Mouse (Mus musculus): Measurements from ENCODE around the gene Cbx6.
"Not testable (repeated sequence)": the region's sequence is repeated elsewhere in the genome, so short reads cannot be mapped to it uniquely, and the experiment has no call there.

Cbx6 gene

DNA sequence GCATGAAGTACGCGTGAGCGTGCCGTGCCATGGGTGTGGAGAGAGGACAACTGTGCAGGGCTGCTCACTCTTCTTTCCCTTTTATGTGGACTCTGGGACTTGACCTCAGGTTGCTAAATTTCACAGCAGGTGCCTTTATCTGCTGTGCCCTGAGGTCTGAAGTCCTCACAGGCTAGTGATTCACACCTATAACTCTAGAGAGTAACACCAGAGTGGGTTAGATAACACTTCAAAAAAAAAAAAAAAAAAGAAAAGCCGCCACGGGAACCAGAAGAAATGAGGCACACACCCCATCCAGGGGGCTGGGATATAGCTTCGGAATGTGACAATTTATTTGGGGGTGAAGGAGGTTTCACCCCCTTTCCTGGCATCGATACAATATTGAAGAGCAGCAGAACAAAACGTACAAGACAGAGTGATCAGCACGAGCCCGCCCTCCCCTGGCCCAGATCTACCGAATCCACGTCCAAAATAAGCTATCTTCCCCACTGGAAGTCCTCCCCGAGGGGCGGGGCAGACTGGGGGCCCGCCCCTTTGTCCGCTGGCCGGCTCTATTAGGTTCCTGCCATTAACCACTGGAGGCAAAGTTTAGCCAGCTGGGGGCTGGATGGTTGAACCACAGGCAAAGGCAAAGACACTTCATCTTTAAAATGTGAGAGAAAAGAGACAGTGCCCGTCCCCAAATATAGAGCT, 10.8 kb downstream of the Cbx6 start:
- Histone ChIP-seq H3K36me3 (ENCODE audit: control insufficient read depth, insufficient read depth, low read length, poor library complexity, severe bottlenecking) (no peaks in the 10 kb centered on the region), H3K27me3 (ENCODE audit: control insufficient read depth, insufficient read depth, low read length, poor library complexity, severe bottlenecking) (no peaks in the 10 kb centered on the region)
- DNase-seq (ENCODE audit: low read depth, low spot score) = no peak

DNA sequence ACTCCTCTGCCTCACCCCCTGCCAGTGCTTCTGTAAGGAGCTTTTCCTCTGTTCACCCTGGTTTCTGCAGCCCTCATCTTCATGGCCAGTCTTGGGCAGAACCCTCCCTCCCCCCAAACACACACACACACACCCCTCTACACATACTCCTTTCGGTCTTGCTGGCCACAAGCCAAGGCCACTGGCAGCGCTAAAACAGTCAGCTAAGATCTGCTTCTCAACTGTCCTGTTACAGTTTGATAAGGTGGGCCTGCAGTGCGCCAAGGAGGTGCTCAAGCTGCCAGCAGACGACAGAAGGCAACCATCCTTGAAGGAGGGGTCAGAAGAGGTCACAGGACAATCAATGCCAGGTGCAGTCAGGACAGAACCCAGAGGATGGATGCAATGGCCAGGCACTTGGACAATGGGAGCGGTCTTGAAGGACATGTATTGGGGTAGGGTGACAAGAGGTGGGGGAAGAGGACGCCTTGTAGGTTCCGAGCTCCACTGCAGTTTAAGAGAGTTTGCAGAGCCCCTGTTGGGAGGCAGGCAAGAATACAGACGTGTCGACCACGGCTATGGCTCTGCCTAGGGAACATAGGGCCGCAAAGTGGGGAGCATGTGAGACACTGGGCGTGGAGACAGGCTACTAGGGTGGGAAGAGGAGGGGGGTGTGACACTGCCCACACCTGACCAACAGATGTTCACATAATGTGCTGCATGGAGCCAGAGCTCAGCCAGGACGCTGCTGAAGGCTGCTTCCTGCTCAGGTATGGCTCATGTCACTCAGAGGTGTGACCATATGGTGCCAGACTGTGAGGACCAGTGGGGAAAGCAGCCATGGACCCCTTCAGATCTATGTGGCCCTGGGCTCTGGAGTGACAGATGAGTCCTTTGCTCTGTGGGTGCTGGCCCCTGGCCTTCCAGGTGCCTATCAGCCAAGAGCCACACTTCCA, 12.0 kb downstream of the Cbx6 start:
- Histone ChIP-seq H3K27me3 (ENCODE audit: control insufficient read depth, insufficient read depth, low read length, poor library complexity, severe bottlenecking) (no peaks in the 10 kb centered on the region), H3K36me3 (ENCODE audit: control insufficient read depth, insufficient read depth, low read length, poor library complexity, severe bottlenecking) (no peaks in the 10 kb centered on the region)
- no peak for DNase-seq (ENCODE audit: low read depth, low spot score)

DNA sequence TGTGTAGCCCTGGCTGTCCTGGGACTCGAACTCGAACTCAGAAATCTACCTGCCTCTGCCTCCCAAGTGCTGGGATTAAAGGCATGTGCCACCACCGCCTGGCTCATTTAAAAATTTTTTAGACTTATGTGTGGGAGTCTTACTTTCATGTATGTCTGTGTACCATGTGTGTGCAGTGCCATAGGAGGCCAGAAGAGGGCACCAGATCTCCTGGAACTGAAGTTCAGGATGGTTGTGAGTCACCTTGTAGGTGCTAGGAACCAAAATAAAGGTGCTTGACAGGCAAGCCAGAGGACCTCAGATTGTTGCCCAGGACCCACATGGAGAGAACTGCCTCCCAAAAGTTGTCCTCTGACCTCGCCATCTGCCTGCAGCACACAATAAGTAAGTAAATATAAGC, 16.2 kb downstream of the Cbx6 start:
- no peaks in the 10 kb centered on the region for H3K36me3 ChIP-seq (ENCODE audit: control insufficient read depth, insufficient read depth, low read length, poor library complexity, severe bottlenecking)
- peak; percentile 30 for DNase-seq (ENCODE audit: low read depth, low spot score)

DNA sequence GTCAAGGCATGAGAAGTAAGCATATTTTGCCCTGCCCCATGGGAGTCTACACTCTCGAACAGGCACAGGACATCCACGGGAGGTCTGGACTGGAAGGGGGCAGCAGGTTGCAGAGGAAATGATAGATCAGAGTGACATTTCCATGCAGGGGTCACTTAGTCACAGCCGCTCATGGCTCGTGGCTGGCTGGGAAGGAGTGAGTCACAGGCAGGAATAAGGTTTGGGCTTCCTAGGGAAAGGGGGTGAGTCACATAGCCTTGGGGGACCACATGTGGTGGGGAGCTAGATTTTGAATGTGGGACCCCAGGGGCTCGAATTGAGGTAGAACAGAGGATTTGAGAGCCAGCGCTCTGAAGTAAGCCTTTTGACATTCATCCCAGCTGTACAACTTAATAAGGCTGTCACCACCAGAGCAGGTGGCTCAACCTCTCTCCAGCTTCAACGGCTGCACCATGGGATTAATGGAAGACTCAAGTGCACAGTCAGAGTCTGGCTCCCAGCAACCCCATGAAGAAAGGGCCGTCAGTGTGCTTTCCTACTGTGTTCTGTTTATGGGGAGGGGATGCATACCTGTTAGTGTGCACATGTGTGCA, 20.7 kb downstream of the Cbx6 start:
- no peak for DNase-seq (ENCODE audit: low read depth, low spot score)
- no peaks in the 10 kb centered on the region for H3K36me3 ChIP-seq (ENCODE audit: control insufficient read depth, insufficient read depth, low read length, poor library complexity, severe bottlenecking)

More for the DNA sequence above, 16.2 kb downstream of the Cbx6 start:
- H3K27me3 ChIP-seq (ENCODE audit: control insufficient read depth, insufficient read depth, low read length, poor library complexity, severe bottlenecking) = no peaks in the 10 kb centered on the region

DNA sequence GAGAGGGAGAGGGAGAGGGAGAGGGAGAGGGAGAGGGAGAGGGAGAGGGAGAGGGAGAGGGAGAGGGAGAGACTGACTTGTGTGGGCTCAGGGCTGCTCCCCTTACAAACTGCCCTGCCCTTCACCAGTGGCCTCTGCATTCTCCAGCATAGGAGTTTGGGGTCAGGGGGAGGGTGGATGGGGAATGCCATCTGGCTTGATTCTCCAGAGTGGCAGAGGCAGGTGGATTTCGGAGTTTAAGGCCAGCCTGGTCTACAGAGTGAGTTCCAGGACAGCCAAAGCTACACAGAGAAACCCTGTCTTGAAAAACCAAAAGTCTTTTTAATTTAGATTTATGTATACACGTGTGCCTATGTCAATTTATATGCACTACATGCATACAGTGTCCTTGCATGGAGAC, 21.6 kb downstream of the Cbx6 start:
- not testable (repeated sequence) for H3K36me3 ChIP-seq (ENCODE audit: control insufficient read depth, insufficient read depth, low read length, poor library complexity, severe bottlenecking); H3K27me3 ChIP-seq (ENCODE audit: control insufficient read depth, insufficient read depth, low read length, poor library complexity, severe bottlenecking); DNase-seq (ENCODE audit: low read depth, low spot score)

More for the DNA sequence above, 20.7 kb downstream of the Cbx6 start:
- no peaks in the 10 kb centered on the region for H3K27me3 ChIP-seq (ENCODE audit: control insufficient read depth, insufficient read depth, low read length, poor library complexity, severe bottlenecking)

DNA sequence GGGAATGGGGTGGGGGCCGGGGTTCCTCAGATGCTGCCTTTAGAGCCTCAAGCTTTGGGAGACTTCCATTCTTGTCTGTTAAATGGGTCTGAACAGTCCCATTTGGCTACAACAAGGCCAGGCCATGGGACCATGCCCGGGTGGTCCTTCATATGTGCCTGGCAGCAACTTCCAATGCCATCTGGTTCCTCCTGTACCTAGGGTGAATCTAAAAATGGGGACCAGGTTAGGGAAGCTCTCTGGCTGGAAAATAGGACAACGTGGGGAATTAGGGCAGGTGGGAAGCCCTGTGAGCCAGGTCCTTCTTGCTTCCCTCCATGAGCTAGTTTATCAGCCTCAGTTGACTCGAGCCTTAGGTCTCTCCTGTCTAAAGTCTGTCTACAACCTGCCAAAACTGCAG, 23.5 kb downstream of the Cbx6 start:
- Histone ChIP-seq H3K36me3 (ENCODE audit: control insufficient read depth, insufficient read depth, low read length, poor library complexity, severe bottlenecking) (no peaks in the 10 kb centered on the region), H3K27me3 (ENCODE audit: control insufficient read depth, insufficient read depth, low read length, poor library complexity, severe bottlenecking) (0 out of 2 replicates have a peak, but pooled peaks cover 1% of the 10 kb centered on the region)
- DNase-seq (ENCODE audit: low read depth, low spot score) = no peak

DNA sequence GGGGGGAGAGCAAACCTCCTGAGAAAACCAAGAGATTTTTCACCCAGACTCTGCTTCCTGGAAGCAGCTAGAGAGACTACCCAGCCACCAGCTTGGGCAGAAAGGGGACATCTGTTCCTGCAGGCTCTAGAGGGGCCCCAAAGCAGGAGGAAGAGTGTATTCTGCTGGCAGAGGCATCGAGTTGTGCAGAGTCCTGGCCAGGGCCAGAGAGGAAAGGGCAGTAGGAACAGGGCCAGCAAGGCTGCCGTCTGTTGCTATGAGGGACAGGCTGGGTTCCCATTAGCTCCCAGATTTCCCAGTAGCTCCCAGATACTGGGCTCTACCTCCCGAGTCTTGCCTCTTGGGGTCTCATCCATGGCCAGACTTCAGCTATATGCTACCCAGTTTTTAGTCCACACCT, 24.4 kb downstream of the Cbx6 start:
- DNase-seq (ENCODE audit: low read depth, low spot score) = no peak
- H3K36me3 ChIP-seq (ENCODE audit: control insufficient read depth, insufficient read depth, low read length, poor library complexity, severe bottlenecking) = no peaks in the 10 kb centered on the region

DNA sequence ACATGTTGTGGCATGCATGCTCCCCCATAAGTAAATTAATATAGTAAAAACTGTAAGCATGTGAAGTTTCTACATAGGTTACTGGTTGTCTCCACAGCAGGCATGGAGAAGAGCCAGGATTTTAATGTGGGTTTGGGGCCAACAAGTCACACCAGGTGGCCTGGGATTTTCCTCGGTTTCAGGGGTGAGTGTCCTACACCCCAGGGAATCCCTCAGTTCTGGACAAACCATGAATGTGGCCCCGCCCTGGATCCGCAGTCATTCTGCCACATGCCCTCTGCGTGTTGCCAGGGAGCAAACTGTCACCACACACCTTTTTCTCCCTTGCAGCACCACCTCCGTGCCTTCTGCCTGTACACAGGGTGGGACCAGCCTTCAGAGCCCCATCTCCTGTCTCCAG, 25.8 kb downstream of the Cbx6 start:
- H3K36me3 ChIP-seq (ENCODE audit: control insufficient read depth, insufficient read depth, low read length, poor library complexity, severe bottlenecking) = no peaks in the 10 kb centered on the region
- peaks cover 4% of the 10 kb centered on the region; the same call in 1 of the 2 replicates for H3K27me3 ChIP-seq (ENCODE audit: control insufficient read depth, insufficient read depth, low read length, poor library complexity, severe bottlenecking)
- no peak for DNase-seq (ENCODE audit: low read depth, low spot score)

More for the DNA sequence above, 24.4 kb downstream of the Cbx6 start:
- peaks cover 2% of the 10 kb centered on the region; the same call in 1 of the 2 replicates for H3K27me3 ChIP-seq (ENCODE audit: control insufficient read depth, insufficient read depth, low read length, poor library complexity, severe bottlenecking)

DNA sequence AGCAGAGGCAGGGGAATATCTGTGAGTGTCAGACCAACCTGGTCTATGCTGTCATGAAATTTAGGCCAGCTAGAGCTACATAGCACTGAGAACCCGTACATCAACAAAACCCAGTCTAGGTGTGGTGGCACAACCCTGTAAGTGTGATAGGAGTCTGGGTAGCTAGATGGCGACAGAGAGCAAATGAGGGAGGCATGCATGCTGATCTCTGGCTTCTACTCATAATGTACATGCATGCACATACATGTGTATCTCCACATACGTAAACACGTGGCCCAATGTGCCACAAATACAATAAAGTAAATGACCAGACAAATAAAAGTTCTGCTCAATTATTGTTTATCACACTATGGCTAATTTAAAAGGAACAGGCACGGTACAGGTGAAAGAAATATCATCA, 26.4 kb downstream of the Cbx6 start:
- H3K36me3 ChIP-seq (ENCODE audit: control insufficient read depth, insufficient read depth, low read length, poor library complexity, severe bottlenecking) = no peaks in the 10 kb centered on the region
- DNase-seq (ENCODE audit: low read depth, low spot score) = peak; percentile 75
- peaks cover 4% of the 10 kb centered on the region; the same call in 1 of the 2 replicates for H3K27me3 ChIP-seq (ENCODE audit: control insufficient read depth, insufficient read depth, low read length, poor library complexity, severe bottlenecking)

DNA sequence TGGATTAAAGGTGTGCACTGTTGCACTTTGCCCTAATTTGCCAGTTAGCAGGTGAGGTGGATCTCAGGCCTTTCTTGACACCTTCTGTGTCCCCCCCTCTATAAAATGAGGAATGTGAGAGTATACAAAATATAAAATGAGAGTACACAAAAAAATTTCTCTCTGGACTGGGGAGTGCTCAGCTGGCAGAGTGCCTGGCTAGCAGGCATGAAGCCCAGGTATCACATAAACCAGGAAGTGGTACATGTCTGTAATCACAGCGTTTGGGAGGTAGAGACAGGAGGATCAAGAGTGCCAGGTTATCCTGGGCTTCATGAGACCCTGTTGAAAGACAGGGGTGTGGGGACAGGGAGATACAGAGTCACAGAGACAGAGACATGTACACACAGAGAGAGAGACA, 27.4 kb downstream of the Cbx6 start:
- DNase-seq (ENCODE audit: low read depth, low spot score) = no peak
- H3K36me3 ChIP-seq (ENCODE audit: control insufficient read depth, insufficient read depth, low read length, poor library complexity, severe bottlenecking) = no peaks in the 10 kb centered on the region
- H3K27me3 ChIP-seq (ENCODE audit: control insufficient read depth, insufficient read depth, low read length, poor library complexity, severe bottlenecking) = peaks cover 4% of the 10 kb centered on the region; the same call in 1 of the 2 replicates

DNA sequence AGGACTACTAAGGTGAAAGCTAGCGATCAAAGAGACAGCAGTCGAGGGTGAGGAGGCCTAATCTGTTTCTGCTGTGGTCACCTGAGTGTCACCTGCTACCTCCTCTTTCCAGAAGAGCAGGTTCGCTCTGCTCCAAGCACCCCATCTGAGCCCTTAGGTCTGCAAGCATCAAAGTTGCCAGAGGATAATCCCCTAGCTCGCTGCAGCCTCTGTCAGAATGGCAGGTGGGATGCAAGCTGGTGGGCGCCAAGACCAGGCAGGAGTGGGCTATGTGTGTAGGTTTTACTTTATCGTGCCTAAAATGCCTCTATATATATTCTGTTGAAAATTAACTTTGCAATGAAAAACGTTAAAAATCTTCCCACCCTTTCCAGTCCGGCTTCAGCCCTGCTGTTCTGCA, 29.2 kb downstream of the Cbx6 start:
- Histone ChIP-seq H3K36me3 (ENCODE audit: control insufficient read depth, insufficient read depth, low read length, poor library complexity, severe bottlenecking) (no peaks in the 10 kb centered on the region), H3K27me3 (ENCODE audit: control insufficient read depth, insufficient read depth, low read length, poor library complexity, severe bottlenecking) (peaks cover 4% of the 10 kb centered on the region; the same call in 1 of the 2 replicates)
- DNase-seq (ENCODE audit: low read depth, low spot score) = no peak

DNA sequence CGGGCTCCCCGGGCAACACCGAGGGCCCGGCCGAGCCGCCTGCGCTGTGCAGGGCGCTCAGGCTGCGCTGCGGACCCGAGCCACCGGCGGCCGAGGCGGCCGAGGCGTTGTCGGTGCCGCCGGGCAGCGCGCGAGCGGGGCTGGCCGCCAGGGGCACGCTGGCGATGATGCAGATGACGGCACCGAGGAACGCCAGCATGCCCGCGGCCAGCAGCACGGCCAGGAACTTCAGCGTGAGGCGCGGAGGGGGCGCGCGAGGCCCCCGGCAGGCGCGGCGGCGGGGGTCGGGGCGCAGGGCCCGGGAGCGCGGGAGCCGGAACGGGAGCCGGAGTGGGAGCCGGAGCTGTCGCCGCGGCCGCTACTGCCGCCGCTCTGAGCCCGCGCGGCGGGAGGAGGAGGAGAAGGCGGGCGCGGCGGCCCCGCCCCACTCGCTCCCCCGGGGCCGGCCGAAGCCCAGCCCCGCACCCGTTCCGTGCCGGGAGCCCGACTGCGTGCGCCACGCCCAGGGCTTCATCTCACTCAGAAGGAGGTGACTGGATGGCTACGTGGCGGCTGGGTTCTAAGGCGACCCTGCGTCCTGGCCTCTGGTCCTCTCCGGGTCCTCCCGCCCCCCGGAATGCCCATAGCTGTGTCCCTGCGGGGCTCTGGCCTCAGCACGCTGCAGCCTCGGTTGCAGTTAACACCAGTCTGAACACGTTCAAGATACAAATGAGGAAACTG, 30.0 kb downstream of the Cbx6 start, which contains the start of gene Nptxr:
Gene Nptxr (minus strand): TSS at position 415 of the 720 bp plus-strand sequence.
- H3K36me3 ChIP-seq (ENCODE audit: control insufficient read depth, insufficient read depth, low read length, poor library complexity, severe bottlenecking) = no peaks in the 10 kb centered on the region
- peaks cover 4% of the 10 kb centered on the region; the same call in 1 of the 2 replicates for H3K27me3 ChIP-seq (ENCODE audit: control insufficient read depth, insufficient read depth, low read length, poor library complexity, severe bottlenecking)
- DNase-seq (ENCODE audit: low read depth, low spot score) = peak; percentile 36

DNA sequence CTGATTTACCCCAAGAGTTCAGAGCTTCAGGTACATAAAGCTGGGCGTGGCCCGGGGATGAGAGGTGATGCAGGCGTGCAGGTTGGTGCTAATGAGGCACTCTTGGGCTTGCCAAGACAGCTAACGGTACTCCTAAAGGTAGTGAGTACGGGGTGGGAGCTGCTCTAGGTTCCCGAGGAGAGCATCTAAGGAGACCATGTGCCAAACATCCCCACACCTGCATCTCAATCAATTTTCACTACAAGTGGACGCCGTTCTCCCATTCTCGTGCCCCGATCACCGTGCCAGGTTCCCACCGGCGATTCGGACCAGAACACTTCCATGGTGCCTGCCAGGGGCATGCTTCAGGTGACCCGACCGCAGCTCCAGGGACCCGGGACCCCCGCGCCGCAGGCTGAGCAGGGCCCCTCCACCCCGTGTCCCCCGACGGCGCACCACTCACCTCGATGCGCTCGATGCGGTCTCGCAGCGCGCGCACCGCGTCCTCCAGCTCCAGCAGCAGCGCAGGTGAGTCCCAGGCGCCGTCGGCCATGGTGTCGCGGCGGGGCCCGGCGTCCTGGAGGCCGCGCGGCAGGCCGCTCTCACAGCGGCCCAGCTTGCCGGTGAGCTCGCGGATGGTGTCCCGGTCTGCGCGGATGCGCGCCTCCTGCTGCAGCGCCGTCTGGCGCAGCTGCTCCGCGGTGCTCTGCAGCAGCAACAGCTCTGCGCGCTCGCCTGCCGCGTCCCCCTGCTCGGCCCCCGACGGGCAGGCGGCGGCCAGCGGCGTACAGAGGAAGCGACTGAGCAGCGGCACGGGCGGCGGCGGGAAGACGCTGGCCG, 30.7 kb downstream of the Cbx6 start:
- peak; percentile 31 for DNase-seq (ENCODE audit: low read depth, low spot score)
- peaks cover 4% of the 10 kb centered on the region; the same call in 1 of the 2 replicates for H3K27me3 ChIP-seq (ENCODE audit: control insufficient read depth, insufficient read depth, low read length, poor library complexity, severe bottlenecking)

More for the DNA sequence above, 30.7 kb downstream of the Cbx6 start:
- no peaks in the 10 kb centered on the region for H3K36me3 ChIP-seq (ENCODE audit: control insufficient read depth, insufficient read depth, low read length, poor library complexity, severe bottlenecking)
